Mouse (Mus musculus) stomach, postnatal 0 days (tissue): ENCODE data around the gene Ucp2.

Experiments used
- CTCF ChIP-seq: IDR thresholded peaks from 2 replicates; pipeline ENCODE4 v1.5.1; 2016; ENCODE audit warnings: antibody characterized with exemption, low read depth, mild to moderate bottlenecking, moderate library complexity
- EP300 ChIP-seq: optimal IDR thresholded peaks from 2 replicates; pipeline ENCODE3; 2016; ENCODE audit warnings: antibody characterized with exemption

DNA sequence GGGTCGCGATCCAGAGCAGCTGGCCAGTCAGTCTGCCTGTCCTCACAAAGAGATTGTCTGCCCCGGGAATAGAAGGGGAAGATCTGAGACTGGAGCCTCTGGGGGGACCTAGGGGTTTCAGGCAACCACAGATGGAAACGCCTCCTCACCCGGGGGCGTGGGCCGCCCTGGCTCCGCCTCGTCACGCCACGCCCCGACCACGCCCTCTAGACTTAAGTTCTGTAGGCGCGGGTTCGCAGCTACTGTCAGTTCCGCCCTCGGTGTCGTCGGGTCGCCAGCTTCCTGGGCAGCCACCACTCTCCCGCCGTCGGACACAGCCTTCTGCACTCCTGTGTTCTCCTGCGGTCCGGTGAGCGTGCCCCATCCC is at the start of gene Ucp2:
- TF ChIP-seq CTCF = no peak
- TF ChIP-seq EP300 = no peak
